Mouse (Mus musculus) midbrain, embryonic 14.5 days (tissue): ENCODE results near the gene Suox. TPM values are rescaled to one million over a fixed set of nuclear protein-coding genes. Genes with fewer than 3 reads are reported as not detected.

Experiments
- ATAC-seq: fragments of 200-750 bp; cut with Nextera tagmentation; 2 replicates; pipeline ENCODE4 v1.8.0; 2017; ENCODE audit warnings: moderate number of reproducible peaks, moderate library complexity; ENCODE audit not compliant: low FRiP score, low TSS enrichment
- DNase-seq: peaks from one replicate; pipeline ENCODE4 v3.0.0-alpha.2; 2015
- H3K27ac ChIP-seq: fragments of 300-500 bp; sonication (generic); replicated peaks from 2 replicates; pipeline ENCODE4 v1.5.1; 2014; ENCODE audit warnings: mild to moderate bottlenecking, low read depth, low read length, moderate library complexity
- H3K27me3 ChIP-seq: fragments of 300-500 bp; sonication (generic); 2 replicates; pipeline ENCODE4 v1.6.1; 2014; ENCODE audit warnings: low read length, control low read depth, mixed read lengths; ENCODE audit not compliant: control insufficient read depth, insufficient read depth
- H3K36me3 ChIP-seq: fragments of 300-500 bp; sonication (generic); 2 replicates; pipeline ENCODE4 v1.6.1; 2014; ENCODE audit warnings: low read length, control low read depth; ENCODE audit not compliant: control insufficient read depth, insufficient read depth
- H3K4me1 ChIP-seq: fragments of 300-500 bp; sonication (generic); 2 replicates; pipeline ENCODE4 v1.6.1; 2014; ENCODE audit warnings: mild to moderate bottlenecking, antibody characterized with exemption, low read length, control low read depth; ENCODE audit not compliant: control insufficient read depth, insufficient read depth
- H3K4me2 ChIP-seq: fragments of 300-500 bp; sonication (generic); 2 replicates; pipeline ENCODE4 v1.6.1; 2014; ENCODE audit warnings: mild to moderate bottlenecking, low read length, moderate library complexity
- H3K4me3 ChIP-seq: fragments of 300-500 bp; sonication (generic); replicated peaks from 2 replicates; pipeline ENCODE4 v1.5.1; 2014; ENCODE audit warnings: low read depth, low read length
- H3K9ac ChIP-seq: fragments of 300-500 bp; sonication (generic); replicated peaks from 2 replicates; pipeline ENCODE4 v1.6.1; 2014; ENCODE audit warnings: mild to moderate bottlenecking, low read length, moderate library complexity
- H3K9me3 ChIP-seq: fragments of 300-500 bp; sonication (generic); 2 replicates; pipeline ENCODE4 v1.6.1; 2016; ENCODE audit warnings: low read length, control low read depth, mixed read lengths; ENCODE audit not compliant: control insufficient read depth
- WGBS: fragments of 180-500 bp; shearing (Covaris S2); extraction: QIAGEN DNeasy Blood & Tissue Kit; methylation state at CpG from one replicate; pipeline ENCODE4 v1.1.7; 2014; 5-methylcytosine and 5-hydroxymethylcytosine counted together
- polyA plus RNA-seq: library from polyadenylated mRNA; unstranded; fragments of >200 nt; fragmentation: Nextera tagmentation; extraction: Ambion mirVana; gene quantifications from 2 replicates; pipeline ENCODE4 v1.2.1, GENCODE M21; 2014

The Suox gene
- polyA plus RNA-seq, 1 experiment from 2014 or later = 10.4 TPM

GRCm38 (mm10) chr10:128656731-128657130, 17.1 kb downstream of the Suox start:
- H3K9me3 ChIP-seq = no peaks in the 10 kb centered on the region
- no peak overlapping the region for H3K27ac ChIP-seq
- no peaks in the 10 kb centered on the region for H3K27me3 ChIP-seq
- DNase-seq (no peak), ATAC-seq (no peak)
- no peaks in the 10 kb centered on the region for H3K4me1 ChIP-seq
- 100% methylated on average over 1 of the region's 1 CpGs for WGBS
- no peaks in the 10 kb centered on the region for H3K36me3 ChIP-seq
- H3K4me3 ChIP-seq = no peak overlapping the region
- no peak overlapping the region for H3K4me2 ChIP-seq
- no peak overlapping the region for H3K9ac ChIP-seq

GRCm38 (mm10) chr10:128655254-128655653, 18.6 kb downstream of the Suox start:
- H3K4me3 ChIP-seq = no peak overlapping the region
- H3K27me3 ChIP-seq = no peaks in the 10 kb centered on the region
- WGBS = 97% methylated on average over 3 of the region's 3 CpGs
- DNase-seq = no peak
- no peak overlapping the region for H3K9ac ChIP-seq
- no peaks in the 10 kb centered on the region for H3K9me3 ChIP-seq
- no peak overlapping the region for H3K27ac ChIP-seq
- no peaks in the 10 kb centered on the region for H3K36me3 ChIP-seq
- H3K4me1 ChIP-seq = no peaks in the 10 kb centered on the region
- no peak for ATAC-seq
- H3K4me2 ChIP-seq = no peak overlapping the region

DNA sequence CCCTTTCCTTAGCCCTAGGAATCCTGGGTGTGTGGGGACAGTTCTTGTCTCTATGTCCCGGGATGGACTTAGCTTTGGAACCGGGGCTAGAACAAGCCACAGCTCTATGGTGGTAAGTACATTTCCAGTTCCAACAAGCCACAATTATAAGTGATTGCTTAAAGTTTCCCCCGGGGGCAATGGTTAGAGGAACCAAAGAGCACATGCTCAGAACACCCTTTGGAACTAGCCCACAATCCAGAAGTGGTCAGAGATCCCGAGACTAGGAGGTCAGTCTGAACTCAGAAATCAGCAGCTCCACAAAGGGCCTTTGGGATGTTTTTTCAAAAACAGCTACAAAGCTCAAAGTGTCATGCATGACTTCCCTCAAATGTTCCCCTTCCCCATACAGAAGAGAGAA, 20.0 kb downstream of the Suox start:
- Histone ChIP-seq H3K36me3 (no peaks in the 10 kb centered on the region), H3K9me3 (no peaks in the 10 kb centered on the region), H3K27ac (no peak overlapping the region), H3K9ac (no peak overlapping the region), H3K4me2 (no peak overlapping the region), H3K4me3 (no peak overlapping the region), H3K27me3 (no peaks in the 10 kb centered on the region), H3K4me1 (no peaks in the 10 kb centered on the region)
- DNase-seq (no peak), ATAC-seq (no peak)
- 73% methylated on average over 4 of the region's 4 CpGs for whole genome bisulfite sequencing

DNA sequence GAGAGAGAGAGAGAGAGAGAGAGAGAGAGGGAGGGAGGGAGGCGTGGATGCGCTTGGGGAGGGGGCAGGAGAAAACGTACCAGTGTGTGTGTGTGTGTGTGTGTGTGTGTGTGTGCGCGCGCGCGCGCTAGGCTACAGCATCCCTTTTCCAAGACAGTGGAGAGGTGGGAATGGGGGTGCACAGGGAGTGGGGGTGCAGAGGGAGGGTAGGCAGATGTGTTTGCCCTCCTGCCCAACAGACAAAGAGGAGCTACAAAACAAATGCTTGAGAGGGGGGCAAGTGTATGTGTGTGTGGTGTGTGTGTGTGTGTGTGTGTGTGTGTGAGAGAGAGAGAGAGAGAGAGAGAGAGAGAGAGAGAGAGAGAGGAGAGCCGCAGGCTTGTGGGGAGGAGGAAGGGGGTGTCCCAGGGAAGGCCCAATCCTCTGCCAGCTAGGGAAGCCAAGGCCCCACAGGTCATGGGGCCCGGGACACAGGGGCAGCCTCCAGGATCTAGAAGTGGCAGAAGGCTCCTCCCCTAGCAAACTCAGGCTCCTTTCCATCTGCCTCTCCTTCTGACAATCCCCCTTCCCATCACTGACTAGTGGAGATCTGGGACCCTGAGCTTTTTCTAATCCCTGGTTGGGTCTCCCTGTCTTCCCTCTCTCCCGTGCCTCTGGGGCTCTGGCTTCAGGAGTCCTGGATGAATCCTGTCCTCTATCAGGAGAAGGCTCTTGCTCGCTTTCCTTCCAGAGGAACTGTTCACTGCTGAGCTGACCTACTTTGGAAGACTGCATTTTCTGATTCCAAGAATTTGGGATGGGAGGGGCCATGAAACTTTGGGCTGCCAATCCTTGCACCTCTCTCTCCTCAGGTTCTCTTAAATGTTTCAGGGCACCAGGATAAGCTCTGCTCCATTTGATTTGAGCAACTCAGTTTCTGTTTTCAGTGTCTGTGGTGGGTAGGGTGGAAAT, 27.5 kb downstream of the Suox start:
- Histone ChIP-seq H3K4me3 (peak overlapping the region; percentile 55), H3K27me3 (no peaks in the 10 kb centered on the region), H3K36me3 (peaks cover 12% of the 10 kb centered on the region; the same call in 1 of the 2 replicates), H3K9me3 (no peaks in the 10 kb centered on the region), H3K9ac (peak overlapping the region; percentile 54), H3K4me1 (peaks cover 28% of the 10 kb centered on the region), H3K27ac (peak overlapping the region; percentile 93), H3K4me2 (peak overlapping the region; percentile 72)
- WGBS = 1% methylated on average over 13 of the region's 13 CpGs
- ATAC-seq (peak; percentile 83), DNase-seq (peak; percentile 85)

- no peaks in the 10 kb centered on the region for H3K9me3 ChIP-seq
- peak; percentile 75 for ATAC-seq
- peak; percentile 78 for DNase-seq
- peak within 1 kb of the TSS; percentile 72 for H3K9ac ChIP-seq
- H3K36me3 ChIP-seq = peaks cover 22% of the 10 kb centered on the region
- 1% methylated on average over 36 of the region's 36 CpGs for WGBS
- H3K4me2 ChIP-seq = peak within 1 kb of the TSS; percentile 72
- peak within 1 kb of the TSS; percentile 55 for H3K4me3 ChIP-seq
- peaks cover 28% of the 10 kb centered on the region for H3K4me1 ChIP-seq
- H3K27ac ChIP-seq = peak within 1 kb of the TSS; percentile 93
- H3K27me3 ChIP-seq = no peaks in the 10 kb centered on the region
Observed at GRCm38 (mm10) chr10:128645111-128646011, 28.5 kb downstream of the Suox start, which contains the start of gene Ikzf4. Ikzf4 (minus strand) TSS chr10:128645991.

DNA sequence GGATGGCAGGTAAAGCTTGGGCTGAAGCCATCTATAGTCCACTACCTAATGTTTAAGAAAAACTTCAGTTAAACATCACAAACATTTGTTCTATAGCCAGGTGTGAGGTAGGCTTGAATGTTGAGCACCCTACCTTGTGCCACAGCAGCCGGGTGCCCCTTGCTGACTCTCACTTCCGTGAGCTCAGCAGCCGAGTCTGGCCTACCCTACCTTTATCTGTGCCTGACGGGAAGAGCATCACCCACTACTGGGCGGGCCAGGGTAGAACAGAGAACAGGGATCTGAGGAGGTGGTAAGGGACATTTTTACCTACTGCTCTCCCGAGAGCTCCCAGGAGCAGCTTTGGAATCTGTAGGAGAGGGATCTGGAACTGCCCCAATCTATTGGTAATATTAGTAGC, 31.1 kb downstream of the Suox start:
- H3K9ac ChIP-seq = no peak overlapping the region; the same call in 1 of the 2 replicates

DNA sequence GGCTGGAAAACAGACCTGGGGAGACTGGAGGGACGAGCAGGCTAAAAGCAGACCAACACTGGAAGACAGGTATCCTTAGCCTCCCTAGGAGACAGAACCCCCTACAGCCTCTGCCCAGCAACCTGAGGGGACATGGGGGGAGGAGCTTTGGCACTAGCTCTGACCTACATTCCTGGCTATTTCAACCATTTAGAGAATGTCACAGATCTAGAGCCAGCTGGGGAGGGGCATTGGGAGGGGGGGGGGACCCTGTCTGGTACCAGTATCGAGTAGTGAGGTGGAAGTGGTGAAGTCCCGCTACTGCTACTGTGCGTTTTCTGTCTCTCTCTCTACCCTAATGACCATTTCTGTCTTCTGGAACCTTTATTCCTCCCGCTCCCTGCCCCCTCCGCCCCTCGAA, 32.0 kb downstream of the Suox start:
- Histone ChIP-seq H3K36me3 (peaks cover 47% of the 10 kb centered on the region), H3K4me1 (peaks cover 28% of the 10 kb centered on the region), H3K4me2 (no peak overlapping the region), H3K9ac (no peak overlapping the region), H3K27me3 (no peaks in the 10 kb centered on the region), H3K27ac (no peak overlapping the region), H3K4me3 (no peak overlapping the region), H3K9me3 (no peaks in the 10 kb centered on the region)
- no peak for ATAC-seq
- WGBS = 87% methylated on average over 7 of the region's 7 CpGs
- DNase-seq = no peak

More for the DNA sequence above, 31.1 kb downstream of the Suox start:
- ATAC-seq = no peak
- peaks cover 43% of the 10 kb centered on the region for H3K36me3 ChIP-seq
- DNase-seq = no peak
- H3K4me3 ChIP-seq = no peak overlapping the region
- WGBS = 93% methylated on average over 6 of the region's 6 CpGs
- H3K9me3 ChIP-seq = no peaks in the 10 kb centered on the region
- no peak overlapping the region for H3K27ac ChIP-seq
- peaks cover 28% of the 10 kb centered on the region for H3K4me1 ChIP-seq
- peak overlapping the region; percentile 72 for H3K4me2 ChIP-seq
- H3K27me3 ChIP-seq = no peaks in the 10 kb centered on the region

GRCm38 (mm10) chr10:128640891-128641290, 33.0 kb downstream of the Suox start:
- no peaks in the 10 kb centered on the region for H3K9me3 ChIP-seq
- WGBS = 92% methylated on average over 15 of the region's 15 CpGs
- H3K27ac ChIP-seq = no peak overlapping the region
- no peak overlapping the region for H3K9ac ChIP-seq
- H3K4me3 ChIP-seq = no peak overlapping the region
- no peaks in the 10 kb centered on the region for H3K27me3 ChIP-seq
- H3K36me3 ChIP-seq = peaks cover 55% of the 10 kb centered on the region
- H3K4me1 ChIP-seq = peaks cover 22% of the 10 kb centered on the region
- DNase-seq = no peak
- H3K4me2 ChIP-seq = no peak overlapping the region
- no peak for ATAC-seq
